Mouse (Mus musculus): Measurements from ENCODE around the gene Tmem178.

Tmem178 gene

GRCm38 (mm10) chr17:80997226-80997625 lies 52.8 kb downstream of the Tmem178 start:
- in situ Hi-C loops (cut with MboI, MseI): loop anchor here (10.0 kb wide), 1 partner anchor 1418 kb away; no protein-coding TSS in a partner anchor

- in situ Hi-C loops (cut with MboI, MseI): loop anchor here (10.0 kb wide), 1 partner anchor 1416 kb away; no protein-coding TSS in a partner anchor
Observed at GRCm38 (mm10) chr17:80998958-80999357, 54.5 kb downstream of the Tmem178 start.

GRCm38 (mm10) chr17:81001010-81001409 lies 56.6 kb downstream of the Tmem178 start:
- in situ Hi-C loops (cut with MboI, MseI): no loop called here

GRCm38 (mm10) chr17:81001647-81002046 lies 57.2 kb downstream of the Tmem178 start:
- in situ Hi-C loops (cut with MboI, MseI): no loop called here

GRCm38 (mm10) chr17:81002130-81002529 lies 57.7 kb downstream of the Tmem178 start:
- in situ Hi-C loops (cut with MboI, MseI): no loop called here

GRCm38 (mm10) chr17:81004454-81004853 lies 60.0 kb downstream of the Tmem178 start:
- in situ Hi-C loops (cut with MboI, MseI): no loop called here

- in situ Hi-C loops (cut with MboI, MseI): no loop called here
Observed at GRCm38 (mm10) chr17:81005292-81005691, 60.9 kb downstream of the Tmem178 start.

GRCm38 (mm10) chr17:81009112-81009511 lies 64.7 kb downstream of the Tmem178 start:
- in situ Hi-C loops (cut with MboI, MseI): no loop called here

- in situ Hi-C loops (cut with MboI, MseI): no loop called here
Observed at GRCm38 (mm10) chr17:81010199-81010598, 65.8 kb downstream of the Tmem178 start.

GRCm38 (mm10) chr17:81010844-81011685 lies 66.6 kb downstream of the Tmem178 start:
- in situ Hi-C loops (cut with MboI, MseI): no loop called here

- in situ Hi-C loops (cut with MboI, MseI): no loop called here
Observed at GRCm38 (mm10) chr17:81015814-81016447, 71.5 kb downstream of the Tmem178 start.

- in situ Hi-C loops (cut with MboI, MseI): no loop called here
Observed at GRCm38 (mm10) chr17:81017132-81017531, 72.7 kb downstream of the Tmem178 start.

- in situ Hi-C loops (cut with MboI, MseI): no loop called here
Observed at GRCm38 (mm10) chr17:81027331-81027730, 82.9 kb downstream of the Tmem178 start.

- in situ Hi-C loops (cut with MboI, MseI): no loop called here
Observed at GRCm38 (mm10) chr17:81031830-81032442, 87.5 kb downstream of the Tmem178 start.

GRCm38 (mm10) chr17:81032957-81033356 lies 88.5 kb downstream of the Tmem178 start:
- in situ Hi-C loops (cut with MboI, MseI): no loop called here

- in situ Hi-C loops (cut with MboI, MseI): no loop called here
Observed at GRCm38 (mm10) chr17:81035354-81035753, 90.9 kb downstream of the Tmem178 start.

GRCm38 (mm10) chr17:81038707-81039408 lies 94.4 kb downstream of the Tmem178 start:
- in situ Hi-C loops (cut with MboI, MseI): no loop called here

GRCm38 (mm10) chr17:81041662-81042061 lies 97.2 kb downstream of the Tmem178 start:
- in situ Hi-C loops (cut with MboI, MseI): no loop called here

GRCm38 (mm10) chr17:81044356-81044755 lies 99.9 kb downstream of the Tmem178 start:
- in situ Hi-C loops (cut with MboI, MseI): no loop called here

GRCm38 (mm10) chr17:81045115-81045514 lies 100.7 kb downstream of the Tmem178 start:
- in situ Hi-C loops (cut with MboI, MseI): no loop called here

GRCm38 (mm10) chr17:81045525-81046150 lies 101.2 kb downstream of the Tmem178 start:
- in situ Hi-C loops (cut with MboI, MseI): no loop called here
